ENCODE assay signal across 10 mouse cellular contexts in the genomic region with DNA sequence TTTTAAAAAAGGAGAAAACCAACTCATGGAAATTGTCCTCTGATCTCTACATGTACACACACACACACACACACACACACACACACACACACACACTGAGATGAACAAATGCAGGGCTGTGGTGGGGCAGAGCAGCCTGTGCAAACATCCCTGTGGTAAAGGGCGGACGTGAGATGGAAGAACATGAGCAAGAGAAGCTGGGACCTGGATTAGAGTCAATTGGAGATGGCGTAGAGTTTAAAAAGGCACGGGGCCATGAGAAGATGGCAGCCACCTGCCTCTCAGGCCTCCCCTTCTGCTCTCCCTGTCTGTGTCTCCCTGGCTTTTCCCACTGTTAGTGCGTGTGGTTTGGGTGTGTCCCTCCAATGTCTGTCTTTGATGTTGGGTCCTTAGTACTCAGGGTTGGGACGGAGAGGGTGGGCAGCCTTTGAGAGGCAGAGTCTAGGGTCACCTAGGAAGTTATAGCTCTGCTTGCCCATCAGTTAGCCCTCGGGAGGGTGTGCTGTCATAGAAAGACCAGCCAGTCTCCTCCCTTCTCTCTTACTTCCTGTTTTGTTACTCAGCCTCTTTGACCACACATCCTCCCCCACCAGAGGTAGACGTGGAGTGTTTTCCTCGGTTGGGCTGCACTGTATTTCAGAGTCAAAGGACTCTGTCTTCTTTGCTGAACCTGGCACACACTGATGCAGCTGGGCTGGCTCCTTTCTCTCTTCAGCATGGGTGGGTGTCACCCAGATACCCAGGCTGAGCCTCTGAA. TPM values are rescaled to one million over a fixed set of nuclear protein-coding genes. Genes with fewer than 3 reads are reported as not detected.
A peak's percentile ranks its signal among the peaks of the same experiment; 100 is the strongest.
DNase-seq lines count a peak whose midpoint lies in the region; ATAC-seq lines count a peak whose summit lies in the region.
"Had no signal": no experiment of that assay in that cellular context is flagged by ENCODE, and none has a peak within 500 bp of the region (broad histone marks: within the 10 kb centered on the region; RNA-seq: fewer than 3 reads in every experiment).

No protein-coding gene starts in this region.

- peaks cover 23% of the 10 kb centered on the region; the same call in 1 of the 2 replicates for H3K4me1 ChIP-seq in liver, embryonic 13.5 days (replicated peaks)
- H3K4me1 ChIP-seq: midbrain, embryonic 10.5 days had no signal

- WGBS in liver, embryonic 13.5 days (ENCODE audit: insufficient replicate concordance): 30% methylated on average over 9 of the region's 9 CpGs

- ATAC-seq in CD4-positive, CD25-positive, alpha-beta regulatory T cell, adult 4 months: peak; percentile 75
- 0 out of 2 replicates have a peak, but pooled peaks have one; percentile 16 for ATAC-seq in liver, embryonic 13.5 days (ENCODE audit: low read depth)

- H3K9ac ChIP-seq in liver, embryonic 13.5 days: no peak overlapping the region

- H3K4me3 ChIP-seq in liver, embryonic 13.5 days (replicated peaks): no peak overlapping the region
- H3K4me3 ChIP-seq: erythroblast, embryonic 14.5 days; midbrain, embryonic 10.5 days had no signal

- H3K4me2 ChIP-seq in liver, embryonic 13.5 days: no peak overlapping the region

- H3K27me3 ChIP-seq in liver, embryonic 13.5 days: no peaks in the 10 kb centered on the region

- no peaks in the 10 kb centered on the region for H3K9me3 ChIP-seq in liver, embryonic 13.5 days (replicated peaks)

- DNase-seq in A20 (ENCODE audit: low read depth, low spot score): peak; percentile 75
- no peak for DNase-seq in liver, embryonic 13.5 days
- DNase-seq in spleen, adult 12 weeks (ENCODE audit: low spot score): peak; percentile 23
- DNase-seq in cerebellum, adult 8-10 months: no peak
- no peak for DNase-seq in urinary bladder, postnatal 25 days (ENCODE audit: low spot score)
- DNase-seq in layer of hippocampus, adult 9-10 months (ENCODE audit: low spot score): no peak
- DNase-seq: cerebellum, adult 9-11 months had no signal

- no peaks in the 10 kb centered on the region for H3K36me3 ChIP-seq in liver, embryonic 13.5 days
- H3K36me3 ChIP-seq: midbrain, embryonic 10.5 days had no signal

- peak overlapping the region; percentile 32 for H3K27ac ChIP-seq in liver, embryonic 13.5 days
- H3K27ac ChIP-seq: midbrain, embryonic 10.5 days had no signal

RNA-seq across cellular contexts. Expression of a gene that starts 8.7 kb away (rescaled TPM):
- 1,000 to 10,000 TPM; 1,918 to 1,991 TPM for polyA plus RNA-seq in CD4-positive, CD25-positive, alpha-beta regulatory T cell, adult 4 months (2017; shearing (Covaris generic))
- polyA plus RNA-seq in liver, embryonic 13.5 days (2015; fragmentation: Nextera tagmentation; extraction: Ambion mirVana): 17.3 and 19.2 TPM in 2 replicates

RNA-seq across cellular contexts. Expression of a gene that starts 17.7 kb away (rescaled TPM):
- polyA plus RNA-seq in CD4-positive, CD25-positive, alpha-beta regulatory T cell, adult 4 months (2017; shearing (Covaris generic)): not detected
- polyA plus RNA-seq in liver, embryonic 13.5 days (2015; fragmentation: Nextera tagmentation; extraction: Ambion mirVana): 0.17 and 0.47 TPM in 2 replicates
- polyA plus RNA-seq: erythroblast, embryonic 14.5 days had no signal

RNA-seq across cellular contexts. Expression of a gene that starts 23.4 kb away (rescaled TPM):
- not detected for polyA plus RNA-seq in CD4-positive, CD25-positive, alpha-beta regulatory T cell, adult 4 months (2017; shearing (Covaris generic))
- polyA plus RNA-seq in liver, embryonic 13.5 days (2015; fragmentation: Nextera tagmentation; extraction: Ambion mirVana): 41.1 and 44.2 TPM in 2 replicates

RNA-seq across cellular contexts. Expression of a gene that starts 25.6 kb away (rescaled TPM):
- polyA plus RNA-seq in CD4-positive, CD25-positive, alpha-beta regulatory T cell, adult 4 months (2017; shearing (Covaris generic)): not detected
- 0.07 and 0.13 TPM in 2 replicates for polyA plus RNA-seq in liver, embryonic 13.5 days (2015; fragmentation: Nextera tagmentation; extraction: Ambion mirVana)
- polyA plus RNA-seq: erythroblast, embryonic 14.5 days had no signal

RNA-seq across cellular contexts. Expression of a gene that starts 42.9 kb away (rescaled TPM):
- under 1 TPM in 1 of 2 experiments, not detected in 1; 0.27 TPM for polyA plus RNA-seq in CD4-positive, CD25-positive, alpha-beta regulatory T cell, adult 4 months (2017; shearing (Covaris generic))
- 0.52 and 1.1 TPM in 2 replicates for polyA plus RNA-seq in liver, embryonic 13.5 days (2015; fragmentation: Nextera tagmentation; extraction: Ambion mirVana)
- polyA plus RNA-seq: erythroblast, embryonic 14.5 days had no signal

Comparison
In these comparisons a context has a peak if more than half of its experiments do, and no peak if none do; other contexts are left out.
1. DNase-seq: peak in A20 (single experiment) and spleen, adult 12 weeks (single experiment); none in liver, embryonic 13.5 days (single experiment), cerebellum, adult 8-10 months (single experiment), urinary bladder, postnatal 25 days (single experiment) and layer of hippocampus, adult 9-10 months (single experiment).
2. RNA of a gene that starts 8.7 kb away (polyA plus RNA-seq): 1,918 to 1,991 TPM in CD4-positive, CD25-positive, alpha-beta regulatory T cell, adult 4 months; 17.3 to 19.2 TPM in liver, embryonic 13.5 days; every median in the first group is over 10 times any median in the second.
3. RNA of a gene that starts 23.4 kb away (polyA plus RNA-seq): 41.1 to 44.2 TPM in liver, embryonic 13.5 days; not detected in CD4-positive, CD25-positive, alpha-beta regulatory T cell, adult 4 months; every median in the first group is over 10 times any median in the second.